Mouse (Mus musculus): ENCODE measurements at regions not wholly inside any gene's neighbourhood (a gene's known extent, or its start where the extent isn't known, plus 50 kb on each side); places are given as distances from the start of the nearest gene placed in this dataset.

GRCm38 (mm10) chr14:54086660-54087059, 167.2 kb downstream of the Dad1 start:
- TF ChIP-seq CTCF (IDR thresholded peaks at IDR 0.05; ENCODE audit: control insufficient read depth, insufficient read depth, insufficient replicate concordance, low read depth, low read length) (no peak), POLR2A (IDR thresholded peaks at IDR 0.05; ENCODE audit: control insufficient read depth, low read depth, low read length) (no peak)

All from testis, adult 2 months (tissue).